Mouse (Mus musculus) liver, embryonic 11.5 days (tissue): ENCODE measurements at regions not wholly inside any gene's neighbourhood (a gene's known extent, or its start where the extent isn't known, plus 50 kb on each side); places are given as distances from the start of the nearest gene placed in this dataset.

Experiments
- ATAC-seq: fragments of 200-750 bp; cut with Nextera tagmentation; replicated peaks from 2 replicates; pipeline ENCODE4 v1.8.0; 2017; ENCODE audit warnings: moderate number of reproducible peaks, mild to moderate bottlenecking, moderate TSS enrichment, moderate library complexity; ENCODE audit not compliant: low FRiP score
- DNase-seq: peaks from one replicate; pipeline ENCODE4 v3.0.0-alpha.2; 2017; ENCODE audit warnings: low spot score
- H3K27ac ChIP-seq: fragments of 300-500 bp; sonication (generic); 2 replicates; pipeline ENCODE4 v1.5.1; 2014; ENCODE audit warnings: mild to moderate bottlenecking, low read depth, low read length, control low read depth
- H3K27me3 ChIP-seq: fragments of 300-500 bp; sonication (generic); replicated peaks from 2 replicates; pipeline ENCODE4 v1.6.1; 2014; ENCODE audit warnings: low read length, mixed read lengths; ENCODE audit not compliant: control insufficient read depth, insufficient read depth
- H3K36me3 ChIP-seq: fragments of 300-500 bp; sonication (generic); 2 replicates; pipeline ENCODE4 v1.6.1; 2014; ENCODE audit warnings: mild to moderate bottlenecking, low read length, moderate library complexity, mixed read lengths; ENCODE audit not compliant: control insufficient read depth, insufficient read depth
- H3K4me1 ChIP-seq: fragments of 300-500 bp; sonication (generic); replicated peaks from 2 replicates; pipeline ENCODE4 v1.6.1; 2014; ENCODE audit warnings: low read length, mixed read lengths; ENCODE audit not compliant: control insufficient read depth, insufficient read depth
- H3K4me2 ChIP-seq: fragments of 300-500 bp; sonication (generic); 2 replicates; pipeline ENCODE4 v1.6.1; 2014; ENCODE audit warnings: mild to moderate bottlenecking, control low read depth, moderate library complexity
- H3K4me3 ChIP-seq: fragments of 300-500 bp; sonication (generic); 2 replicates; pipeline ENCODE4 v1.5.1; 2014; ENCODE audit warnings: low read depth, low read length, control low read depth
- H3K9ac ChIP-seq: fragments of 300-500 bp; sonication (generic); 2 replicates; pipeline ENCODE4 v1.6.1; 2014; ENCODE audit warnings: low read depth, low read length, control low read depth
- H3K9me3 ChIP-seq: fragments of 300-500 bp; sonication (generic); 2 replicates; pipeline ENCODE4 v1.6.1; 2016; ENCODE audit warnings: low read length, inconsistent platforms, mixed read lengths; ENCODE audit not compliant: control insufficient read depth
- WGBS: fragments of 180-500 bp; shearing (Covaris S2); extraction: QIAGEN DNeasy Blood & Tissue Kit; methylation state at CpG from one replicate; pipeline ENCODE4 v1.1.7; 2014; 5-methylcytosine and 5-hydroxymethylcytosine counted together

GRCm38 (mm10) chr1:177584302-177584886, 142.2 kb downstream of the Zbtb18 start:
- no peaks in the 10 kb centered on the region for H3K27me3 ChIP-seq
- H3K9ac ChIP-seq: no peak overlapping the region
- H3K4me2 ChIP-seq: no peak overlapping the region
- no peak overlapping the region for H3K4me3 ChIP-seq
- no peaks in the 10 kb centered on the region for H3K4me1 ChIP-seq
- no peak for DNase-seq
- WGBS: 59% methylated on average over 5 of the region's 5 CpGs
- H3K36me3 ChIP-seq: no peaks in the 10 kb centered on the region
- H3K27ac ChIP-seq: no peak overlapping the region
- ATAC-seq: no peak
- no peaks in the 10 kb centered on the region for H3K9me3 ChIP-seq

GRCm38 (mm10) chr1:177585320-177585719, 143.2 kb downstream of the Zbtb18 start:
- no peak overlapping the region for H3K9ac ChIP-seq
- ATAC-seq (no peak), DNase-seq (no peak)
- 79% methylated on average over 2 of the region's 2 CpGs for WGBS
- no peaks in the 10 kb centered on the region for H3K27me3 ChIP-seq
- no peaks in the 10 kb centered on the region for H3K4me1 ChIP-seq
- H3K27ac ChIP-seq: no peak overlapping the region
- no peak overlapping the region for H3K4me3 ChIP-seq
- H3K36me3 ChIP-seq: no peaks in the 10 kb centered on the region
- no peaks in the 10 kb centered on the region for H3K9me3 ChIP-seq
- no peak overlapping the region for H3K4me2 ChIP-seq

DNA sequence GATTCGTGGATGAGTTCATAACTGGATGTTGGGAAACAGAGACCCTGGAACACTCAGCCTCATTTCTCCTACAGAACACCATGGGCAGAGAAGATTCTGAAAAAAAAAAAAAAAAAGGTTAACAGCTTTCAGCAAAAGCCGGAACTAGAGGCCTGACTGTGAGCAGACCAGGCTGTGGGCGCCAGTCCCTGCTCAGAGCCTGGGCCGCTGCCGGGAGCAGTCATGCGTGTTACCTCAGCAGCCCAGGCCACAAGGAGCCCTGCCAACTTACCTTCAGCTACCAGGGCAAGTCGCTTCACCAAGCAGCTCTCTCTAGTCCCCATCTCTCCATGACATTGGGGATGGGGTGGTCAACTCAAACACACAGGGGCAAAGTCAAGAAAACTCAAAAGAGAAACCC, 140.6 kb upstream of the 1700016C15Rik start:
- DNase-seq: no peak
- ATAC-seq: no peak

DNA sequence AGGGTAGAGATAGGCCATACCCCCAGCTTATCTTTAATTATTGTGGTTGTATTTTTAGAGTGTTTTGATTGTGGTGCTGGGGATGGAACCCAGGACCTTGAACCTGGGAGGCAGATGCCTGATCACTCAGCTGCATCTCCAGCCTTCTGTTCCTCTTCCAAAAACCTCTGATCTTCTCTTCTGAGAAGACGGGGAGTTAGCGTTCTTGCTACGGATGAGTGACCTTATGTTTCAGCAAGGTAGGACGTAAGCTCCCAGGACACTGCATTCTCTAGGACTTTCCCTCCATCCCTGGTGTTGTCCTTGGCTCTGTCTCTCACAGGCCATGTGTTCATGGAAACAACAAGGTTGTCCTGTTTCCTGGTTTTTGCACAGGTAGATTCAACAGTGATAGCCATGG, 140.0 kb upstream of the 1700016C15Rik start:
- Histone ChIP-seq H3K9me3 (no peaks in the 10 kb centered on the region), H3K4me2 (no peak overlapping the region), H3K4me1 (no peaks in the 10 kb centered on the region), H3K27me3 (no peaks in the 10 kb centered on the region), H3K4me3 (no peak overlapping the region), H3K27ac (no peak overlapping the region), H3K36me3 (no peaks in the 10 kb centered on the region), H3K9ac (no peak overlapping the region)
- WGBS: 90% methylated on average over 4 of the region's 4 CpGs
- DNase-seq (no peak), ATAC-seq (no peak)

More for the DNA sequence above, 140.6 kb upstream of the 1700016C15Rik start:
- H3K4me1 ChIP-seq: no peaks in the 10 kb centered on the region
- no peak overlapping the region for H3K4me3 ChIP-seq
- WGBS: 89% methylated on average over 7 of the region's 7 CpGs
- H3K36me3 ChIP-seq: no peaks in the 10 kb centered on the region
- H3K4me2 ChIP-seq: no peak overlapping the region
- no peaks in the 10 kb centered on the region for H3K9me3 ChIP-seq
- H3K9ac ChIP-seq: no peak overlapping the region
- no peak overlapping the region for H3K27ac ChIP-seq
- H3K27me3 ChIP-seq: no peaks in the 10 kb centered on the region

DNA sequence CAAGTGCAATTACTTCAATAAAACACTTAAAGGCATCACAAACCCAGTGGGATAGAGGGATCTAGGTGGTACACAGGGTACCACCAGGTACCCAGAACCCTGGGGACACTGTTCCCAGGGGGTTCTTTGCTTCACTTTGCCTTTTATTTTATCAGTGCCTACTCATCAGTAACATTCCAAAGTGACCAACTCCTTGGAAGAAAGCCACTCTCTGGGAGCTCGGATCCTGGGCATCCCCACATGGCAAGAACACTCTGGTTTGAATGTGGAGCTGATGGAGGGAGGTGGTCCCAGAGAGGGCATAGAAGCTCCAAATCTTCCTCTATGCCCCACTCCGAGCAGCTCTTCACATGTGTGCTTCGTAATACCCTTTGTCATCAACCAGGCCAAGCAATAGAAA, 137.9 kb upstream of the 1700016C15Rik start:
- Histone ChIP-seq H3K27ac (no peak overlapping the region), H3K4me3 (no peak overlapping the region), H3K4me2 (no peak overlapping the region), H3K9me3 (no peaks in the 10 kb centered on the region), H3K27me3 (no peaks in the 10 kb centered on the region), H3K36me3 (no peaks in the 10 kb centered on the region), H3K4me1 (no peaks in the 10 kb centered on the region), H3K9ac (no peak overlapping the region)
- no peak for DNase-seq
- 88% methylated on average over 3 of the region's 3 CpGs for WGBS
- no peak for ATAC-seq

DNA sequence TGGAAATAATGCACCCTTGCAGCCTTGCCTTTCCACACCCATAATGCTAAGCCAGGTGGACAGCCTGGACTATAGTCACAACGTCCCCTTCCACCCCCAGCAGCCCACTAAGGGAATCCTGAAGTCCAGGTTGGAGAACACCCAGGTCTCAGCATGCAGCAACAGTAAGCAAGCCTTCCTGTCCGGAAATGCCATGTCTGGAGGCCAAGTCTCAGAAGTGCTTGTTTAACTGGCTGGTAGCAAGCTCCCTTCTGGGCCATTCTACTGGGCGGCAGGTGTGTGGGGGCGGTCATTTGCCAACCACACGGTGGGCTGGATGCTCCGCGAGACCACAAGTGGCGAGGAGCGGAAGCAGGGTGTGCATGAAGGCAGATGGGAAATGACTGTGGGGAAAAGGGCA, 137.3 kb upstream of the 1700016C15Rik start:
- ATAC-seq (no peak), DNase-seq (no peak)
- 92% methylated on average over 9 of the region's 9 CpGs for WGBS
- no peak overlapping the region for H3K27ac ChIP-seq
- no peaks in the 10 kb centered on the region for H3K9me3 ChIP-seq
- no peaks in the 10 kb centered on the region for H3K4me1 ChIP-seq
- no peaks in the 10 kb centered on the region for H3K27me3 ChIP-seq
- H3K4me3 ChIP-seq: no peak overlapping the region
- H3K4me2 ChIP-seq: no peak overlapping the region
- no peaks in the 10 kb centered on the region for H3K36me3 ChIP-seq
- no peak overlapping the region for H3K9ac ChIP-seq

GRCm38 (mm10) chr1:177594341-177594740, 135.3 kb upstream of the 1700016C15Rik start:
- no peak overlapping the region for H3K4me3 ChIP-seq
- no peak for DNase-seq
- H3K4me1 ChIP-seq: no peaks in the 10 kb centered on the region
- H3K27me3 ChIP-seq: no peaks in the 10 kb centered on the region
- no peak overlapping the region for H3K4me2 ChIP-seq
- no peak overlapping the region for H3K9ac ChIP-seq
- H3K27ac ChIP-seq: no peak overlapping the region
- no peaks in the 10 kb centered on the region for H3K36me3 ChIP-seq
- no peaks in the 10 kb centered on the region for H3K9me3 ChIP-seq
- 77% methylated on average over 13 of the region's 13 CpGs for WGBS
- ATAC-seq: no peak

DNA sequence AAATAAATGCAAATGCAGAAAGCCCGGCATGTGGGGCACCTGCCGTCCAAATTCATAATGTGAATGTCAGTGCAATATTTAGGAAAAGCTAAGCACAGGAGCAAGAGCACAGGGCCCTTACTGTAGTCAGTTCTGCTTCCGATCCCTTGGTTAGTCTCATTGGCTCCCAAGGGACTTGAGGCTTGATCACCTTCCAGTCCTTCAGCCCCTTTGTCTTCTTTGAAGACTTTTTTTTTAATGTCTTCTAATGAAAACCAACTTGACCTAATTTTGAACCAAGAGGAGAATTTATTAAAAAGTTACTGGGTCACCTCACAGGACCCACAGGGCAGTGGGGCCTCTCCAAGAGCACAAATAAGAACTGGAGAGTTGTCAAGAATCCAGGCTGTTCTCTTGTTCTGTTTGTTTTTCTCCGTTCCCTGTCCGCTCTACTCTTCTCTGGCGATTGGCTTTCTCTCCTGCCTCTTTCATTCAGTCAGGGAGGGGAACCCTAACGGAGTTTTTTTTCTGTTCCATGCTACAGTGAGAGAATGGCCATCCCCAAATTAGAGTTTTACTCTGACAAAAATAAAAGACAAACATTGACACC, 134.2 kb upstream of the 1700016C15Rik start:
- H3K9ac ChIP-seq: no peak overlapping the region
- no peaks in the 10 kb centered on the region for H3K9me3 ChIP-seq
- H3K4me3 ChIP-seq: no peak overlapping the region
- H3K27me3 ChIP-seq: no peaks in the 10 kb centered on the region
- no peak overlapping the region for H3K4me2 ChIP-seq
- H3K36me3 ChIP-seq: no peaks in the 10 kb centered on the region
- 83% methylated on average over 7 of the region's 7 CpGs for WGBS
- H3K27ac ChIP-seq: no peak overlapping the region
- DNase-seq (no peak), ATAC-seq (no peak)
- no peaks in the 10 kb centered on the region for H3K4me1 ChIP-seq

GRCm38 (mm10) chr1:177597036-177597435, 132.6 kb upstream of the 1700016C15Rik start:
- no peak overlapping the region for H3K9ac ChIP-seq
- ATAC-seq (no peak), DNase-seq (no peak)
- no peaks in the 10 kb centered on the region for H3K4me1 ChIP-seq
- no peak overlapping the region for H3K4me2 ChIP-seq
- H3K36me3 ChIP-seq: no peaks in the 10 kb centered on the region
- H3K27ac ChIP-seq: no peak overlapping the region
- H3K4me3 ChIP-seq: no peak overlapping the region
- WGBS: 80% methylated on average over 4 of the region's 4 CpGs
- H3K9me3 ChIP-seq: no peaks in the 10 kb centered on the region
- H3K27me3 ChIP-seq: no peaks in the 10 kb centered on the region
